Mouse (Mus musculus) heart, embryonic 15.5 days (tissue): ENCODE data around the gene Slc7a6. TPM values are rescaled to one million over a fixed set of nuclear protein-coding genes. Genes with fewer than 3 reads are reported as not detected.

Experiments
- ATAC-seq: fragments of 200-750 bp; cut with Nextera tagmentation; replicated peaks from 2 replicates; pipeline ENCODE4 v1.8.0; 2017; ENCODE audit warnings: low read depth, moderate TSS enrichment; ENCODE audit not compliant: insufficient number of reproducible peaks, insufficient read depth, low FRiP score
- H3K27ac ChIP-seq: fragments of 300-500 bp; sonication (generic); 2 replicates; pipeline ENCODE4 v1.5.1; 2015; ENCODE audit warnings: mild to moderate bottlenecking, inconsistent platforms
- H3K27me3 ChIP-seq: fragments of 300-500 bp; sonication (generic); 2 replicates; pipeline ENCODE4 v1.6.1; 2015; ENCODE audit warnings: inconsistent platforms
- H3K36me3 ChIP-seq: fragments of 300-500 bp; sonication (generic); 2 replicates; pipeline ENCODE4 v1.6.1; 2015; ENCODE audit warnings: mild to moderate bottlenecking, inconsistent platforms
- H3K4me1 ChIP-seq: fragments of 300-500 bp; sonication (generic); replicated peaks from 2 replicates; pipeline ENCODE4 v1.6.1; 2015; ENCODE audit warnings: inconsistent platforms
- H3K4me2 ChIP-seq: fragments of 300-500 bp; sonication (generic); 2 replicates; pipeline ENCODE4 v1.6.1; 2015; ENCODE audit warnings: inconsistent platforms, mild to moderate bottlenecking, moderate library complexity
- H3K4me3 ChIP-seq: fragments of 300-500 bp; sonication (generic); 2 replicates; pipeline ENCODE4 v1.5.1; 2015; ENCODE audit warnings: mild to moderate bottlenecking, inconsistent platforms
- H3K9ac ChIP-seq: fragments of 300-500 bp; sonication (generic); 2 replicates; pipeline ENCODE4 v1.6.1; 2015; ENCODE audit warnings: mild to moderate bottlenecking, inconsistent platforms
- H3K9me3 ChIP-seq: fragments of 300-500 bp; sonication (generic); replicated peaks from 2 replicates; pipeline ENCODE4 v1.6.1; 2016; ENCODE audit warnings: inconsistent platforms
- WGBS: fragments of 180-500 bp; shearing (Covaris S2); methylation state at CpG from one replicate; pipeline ENCODE4 v1.1.7; 2015; ENCODE audit warnings: mixed read lengths; 5-methylcytosine and 5-hydroxymethylcytosine counted together
- polyA plus RNA-seq: library from polyadenylated mRNA; unstranded; fragments of >200 nt; fragmentation: Nextera tagmentation; extraction: Ambion mirVana; gene quantifications from 2 replicates; pipeline ENCODE4 v1.2.1, GENCODE M21; 2015

Gene Slc7a6
- polyA plus RNA-seq, 1 experiment from 2014 or later = 29.6 TPM

- Histone ChIP-seq H3K4me2 (no peak overlapping the region), H3K27ac (no peak overlapping the region), H3K27me3 (peaks cover 36% of the 10 kb centered on the region), H3K4me1 (peaks cover 26% of the 10 kb centered on the region), H3K36me3 (peaks cover 22% of the 10 kb centered on the region), H3K9ac (no peak overlapping the region), H3K9me3 (no peaks in the 10 kb centered on the region), H3K4me3 (no peak overlapping the region)
- ATAC-seq = no peak
- 65% methylated on average over 13 of the region's 13 CpGs for WGBS
Measured at GRCm38 (mm10) chr8:106133526-106133925, 35.1 kb upstream of the Slc7a6 start.

GRCm38 (mm10) chr8:106133946-106134345 lies 34.7 kb upstream of the Slc7a6 start:
- 75% methylated on average over 6 of the region's 6 CpGs for WGBS
- no peak overlapping the region for H3K27ac ChIP-seq
- peaks cover 18% of the 10 kb centered on the region for H3K36me3 ChIP-seq
- H3K4me1 ChIP-seq = peaks cover 27% of the 10 kb centered on the region
- no peak for ATAC-seq
- no peak overlapping the region for H3K4me3 ChIP-seq
- no peak overlapping the region for H3K9ac ChIP-seq
- no peaks in the 10 kb centered on the region for H3K9me3 ChIP-seq
- H3K4me2 ChIP-seq = no peak overlapping the region
- H3K27me3 ChIP-seq = peaks cover 36% of the 10 kb centered on the region

- peak overlapping the region; percentile 7; the same call in 1 of the 2 replicates for H3K4me2 ChIP-seq
- peaks cover 12% of the 10 kb centered on the region for H3K36me3 ChIP-seq
- H3K4me1 ChIP-seq = peaks cover 27% of the 10 kb centered on the region
- H3K27me3 ChIP-seq = peaks cover 36% of the 10 kb centered on the region
- H3K9ac ChIP-seq = no peak overlapping the region
- 29% methylated on average over 14 of the region's 14 CpGs for WGBS
- no peaks in the 10 kb centered on the region for H3K9me3 ChIP-seq
- H3K4me3 ChIP-seq = no peak overlapping the region; the same call in 1 of the 2 replicates
- ATAC-seq = no peak; the same call in 1 of the 2 replicates
- no peak overlapping the region for H3K27ac ChIP-seq
Measured at GRCm38 (mm10) chr8:106134751-106135571, 33.7 kb upstream of the Slc7a6 start.

GRCm38 (mm10) chr8:106135672-106136071 lies 33.0 kb upstream of the Slc7a6 start:
- Histone ChIP-seq H3K27ac (no peak overlapping the region; the same call in 1 of the 2 replicates), H3K4me2 (peak overlapping the region; percentile 100), H3K4me3 (peak overlapping the region; percentile 64), H3K9ac (peak overlapping the region; percentile 45), H3K27me3 (peaks cover 36% of the 10 kb centered on the region), H3K9me3 (no peaks in the 10 kb centered on the region), H3K4me1 (peaks cover 27% of the 10 kb centered on the region), H3K36me3 (peaks cover 11% of the 10 kb centered on the region)
- WGBS = 13% methylated on average over 19 of the region's 19 CpGs
- ATAC-seq = no peak

GRCm38 (mm10) chr8:106136156-106137130 lies 32.2 kb upstream of the Slc7a6 start, which contains the start of gene Esrp2:
Gene Esrp2 (minus strand): TSS chr8:106136974.
- Histone ChIP-seq H3K9me3 (no peaks in the 10 kb centered on the region), H3K27me3 (peaks cover 36% of the 10 kb centered on the region), H3K36me3 (peaks cover 5% of the 10 kb centered on the region), H3K27ac (peak within 1 kb of the TSS; percentile 49), H3K4me3 (peak within 1 kb of the TSS; percentile 64), H3K4me1 (peaks cover 29% of the 10 kb centered on the region), H3K9ac (peak within 1 kb of the TSS; percentile 45), H3K4me2 (peak within 1 kb of the TSS; percentile 100)
- WGBS = under 1% methylated on average over 86 of the region's 86 CpGs
- peak; percentile 51; the same call in 1 of the 2 replicates for ATAC-seq

- H3K4me3 ChIP-seq = peak overlapping the region; percentile 64
- peaks cover 2% of the 10 kb centered on the region; the same call in 1 of the 2 replicates for H3K36me3 ChIP-seq
- peaks cover 29% of the 10 kb centered on the region for H3K4me1 ChIP-seq
- ATAC-seq = no peak
- peaks cover 36% of the 10 kb centered on the region for H3K27me3 ChIP-seq
- peak overlapping the region; percentile 100 for H3K4me2 ChIP-seq
- no peaks in the 10 kb centered on the region for H3K9me3 ChIP-seq
- peak overlapping the region; percentile 45 for H3K9ac ChIP-seq
- WGBS = 3% methylated on average over 22 of the region's 22 CpGs
- H3K27ac ChIP-seq = peak overlapping the region; percentile 49
Measured at GRCm38 (mm10) chr8:106137218-106137905, 31.3 kb upstream of the Slc7a6 start.

- Histone ChIP-seq H3K27me3 (peaks cover 36% of the 10 kb centered on the region), H3K36me3 (no peaks in the 10 kb centered on the region), H3K4me3 (peak overlapping the region; percentile 64), H3K9ac (peak overlapping the region; percentile 45), H3K4me1 (peaks cover 29% of the 10 kb centered on the region), H3K9me3 (no peaks in the 10 kb centered on the region), H3K4me2 (peak overlapping the region; percentile 100), H3K27ac (peak overlapping the region; percentile 49)
- 1% methylated on average over 24 of the region's 24 CpGs for WGBS
- ATAC-seq = peak; percentile 38; the same call in 1 of the 2 replicates
Measured at GRCm38 (mm10) chr8:106137906-106138477, 30.7 kb upstream of the Slc7a6 start.

GRCm38 (mm10) chr8:106138616-106139015 lies 30.0 kb upstream of the Slc7a6 start:
- H3K9me3 ChIP-seq = no peaks in the 10 kb centered on the region
- no peak for ATAC-seq
- 14% methylated on average over 7 of the region's 7 CpGs for WGBS
- peak overlapping the region; percentile 49; the same call in 1 of the 2 replicates for H3K27ac ChIP-seq
- peak overlapping the region; percentile 100 for H3K4me2 ChIP-seq
- no peaks in the 10 kb centered on the region for H3K36me3 ChIP-seq
- H3K4me1 ChIP-seq = peaks cover 29% of the 10 kb centered on the region
- H3K27me3 ChIP-seq = peaks cover 36% of the 10 kb centered on the region
- H3K4me3 ChIP-seq = peak overlapping the region; percentile 64
- peak overlapping the region; percentile 45 for H3K9ac ChIP-seq

- no peaks in the 10 kb centered on the region for H3K9me3 ChIP-seq
- ATAC-seq = no peak
- H3K36me3 ChIP-seq = no peaks in the 10 kb centered on the region
- H3K4me3 ChIP-seq = no peak overlapping the region
- no peak overlapping the region for H3K27ac ChIP-seq
- H3K4me1 ChIP-seq = peaks cover 29% of the 10 kb centered on the region
- H3K27me3 ChIP-seq = peaks cover 23% of the 10 kb centered on the region
- 65% methylated on average over 5 of the region's 5 CpGs for WGBS
- H3K9ac ChIP-seq = no peak overlapping the region
- no peak overlapping the region for H3K4me2 ChIP-seq
Measured at GRCm38 (mm10) chr8:106140191-106140590, 28.5 kb upstream of the Slc7a6 start.

- 18% methylated on average over 13 of the region's 13 CpGs for WGBS
- Histone ChIP-seq H3K36me3 (no peaks in the 10 kb centered on the region), H3K4me2 (no peak overlapping the region), H3K9me3 (no peaks in the 10 kb centered on the region), H3K27me3 (peaks cover 17% of the 10 kb centered on the region), H3K9ac (no peak overlapping the region), H3K4me1 (peaks cover 26% of the 10 kb centered on the region), H3K27ac (no peak overlapping the region), H3K4me3 (no peak overlapping the region)
- ATAC-seq = no peak
Measured at GRCm38 (mm10) chr8:106140769-106141168, 27.9 kb upstream of the Slc7a6 start.
